Mouse (Mus musculus) spleen, embryonic (tissue): ENCODE measurements around the gene Gmds.

ENCODE experiments used
- CTCF ChIA-PET: fragments of 350-600 bp; sonication (Branson Sonifier 250); formaldehyde crosslinking; loops from one replicate; lab custom pipeline; 2022; lab: Charles Lee

The Gmds gene

GRCm38 (mm10) chr13:32161567-32161966 lies 177.0 kb downstream of the Gmds start:
- CTCF ChIA-PET: no interaction called here

GRCm38 (mm10) chr13:32158240-32158639 lies 180.3 kb downstream of the Gmds start:
- CTCF ChIA-PET: no interaction called here

DNA sequence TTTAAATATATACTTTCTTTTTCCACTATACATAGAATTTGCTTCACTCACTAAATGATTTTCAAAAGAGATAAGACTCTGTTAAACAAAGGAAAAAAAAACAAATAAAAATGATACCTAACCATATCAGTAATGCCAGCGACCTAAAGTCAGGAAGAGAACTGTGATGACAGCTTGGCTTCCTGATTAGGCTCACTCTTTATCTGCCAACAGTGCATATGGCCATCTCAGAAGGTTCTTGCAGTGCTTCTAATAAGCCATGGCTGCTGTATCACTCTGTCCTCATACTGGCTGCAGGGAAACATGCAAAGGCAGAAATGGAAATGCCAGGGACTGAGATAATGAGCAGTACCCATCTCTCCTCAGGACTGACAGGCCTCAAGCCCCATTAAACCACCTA lies 192.6 kb downstream of the Gmds start:
- CTCF ChIA-PET: no interaction called here

DNA sequence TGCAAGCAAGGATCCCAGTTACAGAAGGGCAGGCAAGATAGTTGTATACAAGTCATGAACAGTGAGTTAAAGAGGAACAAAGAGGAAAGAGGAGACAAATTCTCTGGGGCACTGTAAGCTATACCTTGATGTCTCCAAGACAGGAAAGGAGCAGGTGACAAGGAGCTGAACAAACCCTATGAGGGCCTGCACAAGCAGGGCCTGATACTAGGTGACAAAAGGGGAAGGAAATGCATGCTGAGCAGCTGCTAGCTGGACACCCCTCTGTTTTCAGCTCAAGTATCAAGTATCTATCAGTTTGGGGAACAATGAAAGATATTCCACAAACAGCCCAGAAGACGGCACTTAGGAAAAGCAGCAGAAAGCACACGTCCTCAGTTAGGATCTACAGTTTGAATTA lies 193.4 kb downstream of the Gmds start:
- CTCF ChIA-PET: no interaction called here

GRCm38 (mm10) chr13:32143651-32144050 lies 194.9 kb downstream of the Gmds start:
- CTCF ChIA-PET: no interaction called here

GRCm38 (mm10) chr13:32134663-32135273 lies 203.8 kb downstream of the Gmds start:
- CTCF ChIA-PET: no interaction called here

GRCm38 (mm10) chr13:32129970-32130369 lies 208.6 kb downstream of the Gmds start:
- CTCF ChIA-PET: no interaction called here

DNA sequence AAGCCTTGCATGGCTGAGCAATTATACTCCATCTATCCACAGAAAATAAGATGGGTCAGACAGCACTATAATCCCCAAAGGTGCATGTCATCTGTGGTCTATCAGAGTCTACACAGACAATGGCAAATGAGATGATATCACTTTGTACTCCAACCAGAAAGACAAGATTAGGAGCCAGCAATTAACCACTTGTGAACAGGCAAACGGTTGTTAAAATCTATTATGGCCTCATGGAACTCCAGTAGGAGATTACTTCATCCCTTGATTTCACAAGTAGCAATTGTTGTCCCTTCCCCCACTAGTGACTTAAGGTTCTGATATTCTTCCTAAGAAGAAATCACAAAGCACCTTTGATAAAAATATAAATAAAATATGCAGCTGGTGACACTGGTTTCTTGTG lies 220.2 kb downstream of the Gmds start:
- CTCF ChIA-PET: no interaction called here

- CTCF ChIA-PET: no interaction called here
Observed at GRCm38 (mm10) chr13:32115468-32115867, 223.1 kb downstream of the Gmds start.

- CTCF ChIA-PET: no interaction called here
Observed at GRCm38 (mm10) chr13:32113875-32114274, 224.7 kb downstream of the Gmds start.

DNA sequence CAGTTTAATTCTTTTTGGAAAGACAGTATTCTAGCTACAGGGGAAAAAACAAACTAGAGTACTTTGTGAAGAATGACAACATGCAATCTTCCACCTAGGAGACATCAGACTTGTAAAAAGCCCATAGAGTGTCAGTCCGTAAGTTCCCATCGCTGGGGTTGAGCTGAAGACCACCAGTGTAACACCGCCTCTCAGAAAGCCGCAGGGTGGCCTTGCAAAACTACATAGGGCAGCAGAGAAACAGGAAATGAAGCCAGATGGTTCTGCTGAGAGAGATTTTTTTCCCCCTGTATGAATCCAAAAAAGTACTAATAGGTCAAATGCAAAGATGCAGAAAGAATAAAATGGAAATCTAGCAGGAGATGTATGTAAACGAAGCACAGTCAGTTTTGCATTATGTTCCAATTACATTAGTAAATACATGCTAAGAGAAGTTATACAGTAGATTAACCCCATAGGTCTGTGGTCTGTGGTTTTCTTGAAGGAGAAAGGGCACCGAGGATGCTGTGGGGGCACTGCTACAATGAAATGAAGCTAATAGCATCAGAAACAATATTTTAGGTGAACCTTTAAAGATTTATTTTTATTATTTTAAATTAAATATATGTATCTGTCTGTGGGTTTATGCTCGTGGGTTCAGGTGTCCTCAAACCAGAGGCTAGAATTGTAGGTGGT lies 250.1 kb downstream of the Gmds start:
- CTCF ChIA-PET: no interaction called here

- CTCF ChIA-PET: no interaction called here
Observed at GRCm38 (mm10) chr13:32080520-32081249, 257.9 kb downstream of the Gmds start.

DNA sequence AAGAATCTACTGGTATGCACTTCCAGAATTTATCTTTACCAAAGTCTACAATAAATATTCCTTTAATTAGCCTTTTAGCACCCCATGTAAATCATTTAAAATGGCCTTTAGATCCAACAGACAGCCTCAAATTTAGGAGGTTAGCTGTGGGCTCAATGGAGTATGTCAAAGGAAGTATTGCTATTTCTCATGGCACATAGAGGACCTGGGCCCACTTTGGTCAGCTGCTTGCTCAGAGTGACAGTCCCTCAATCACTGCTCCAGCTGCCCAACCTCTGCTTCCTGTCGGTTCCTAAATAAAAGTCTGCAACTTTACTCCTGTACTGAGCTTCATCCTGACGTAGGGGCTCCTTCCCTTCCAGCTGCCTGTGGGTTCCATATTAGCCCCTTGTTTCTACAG lies 264.9 kb downstream of the Gmds start:
- CTCF ChIA-PET: no interaction called here

DNA sequence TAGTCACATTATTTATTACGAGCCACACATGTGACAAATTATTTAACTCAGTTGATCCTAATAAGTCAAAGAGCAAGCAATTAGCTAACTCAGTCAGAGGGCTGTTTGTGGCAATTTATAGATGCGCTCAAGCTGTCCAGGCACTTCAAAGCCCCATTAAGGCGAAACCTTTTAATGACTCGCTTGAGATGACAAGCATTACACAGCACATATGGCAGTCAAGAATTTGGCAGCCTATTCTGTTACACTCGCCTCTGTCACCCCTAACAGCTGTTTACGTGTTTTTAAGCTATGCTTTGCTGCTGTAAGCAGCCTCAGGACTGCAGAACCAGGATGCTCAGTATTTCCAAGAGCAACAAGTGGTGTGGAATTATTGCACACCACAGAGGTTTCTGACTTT lies 283.2 kb downstream of the Gmds start:
- CTCF ChIA-PET: no interaction called here

DNA sequence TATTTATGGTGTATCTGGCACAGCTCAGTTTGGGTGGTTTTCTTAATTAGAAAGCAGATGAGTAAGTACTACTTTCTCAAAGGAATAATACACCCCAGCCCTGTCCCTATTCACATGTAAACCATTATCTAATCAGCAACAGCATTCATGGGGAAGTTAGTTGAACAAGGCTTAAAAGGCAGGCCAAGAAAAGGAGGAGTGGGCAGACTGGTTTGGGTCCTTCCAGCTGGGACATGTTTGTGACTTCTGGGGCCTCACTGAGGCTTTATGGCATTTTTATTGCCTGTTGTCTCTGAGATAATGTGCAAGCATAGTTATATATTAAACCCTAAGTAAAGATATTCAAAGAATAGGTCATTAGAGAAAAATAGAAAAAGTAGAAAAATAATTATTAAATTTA lies 285.0 kb downstream of the Gmds start:
- CTCF ChIA-PET: no interaction called here

DNA sequence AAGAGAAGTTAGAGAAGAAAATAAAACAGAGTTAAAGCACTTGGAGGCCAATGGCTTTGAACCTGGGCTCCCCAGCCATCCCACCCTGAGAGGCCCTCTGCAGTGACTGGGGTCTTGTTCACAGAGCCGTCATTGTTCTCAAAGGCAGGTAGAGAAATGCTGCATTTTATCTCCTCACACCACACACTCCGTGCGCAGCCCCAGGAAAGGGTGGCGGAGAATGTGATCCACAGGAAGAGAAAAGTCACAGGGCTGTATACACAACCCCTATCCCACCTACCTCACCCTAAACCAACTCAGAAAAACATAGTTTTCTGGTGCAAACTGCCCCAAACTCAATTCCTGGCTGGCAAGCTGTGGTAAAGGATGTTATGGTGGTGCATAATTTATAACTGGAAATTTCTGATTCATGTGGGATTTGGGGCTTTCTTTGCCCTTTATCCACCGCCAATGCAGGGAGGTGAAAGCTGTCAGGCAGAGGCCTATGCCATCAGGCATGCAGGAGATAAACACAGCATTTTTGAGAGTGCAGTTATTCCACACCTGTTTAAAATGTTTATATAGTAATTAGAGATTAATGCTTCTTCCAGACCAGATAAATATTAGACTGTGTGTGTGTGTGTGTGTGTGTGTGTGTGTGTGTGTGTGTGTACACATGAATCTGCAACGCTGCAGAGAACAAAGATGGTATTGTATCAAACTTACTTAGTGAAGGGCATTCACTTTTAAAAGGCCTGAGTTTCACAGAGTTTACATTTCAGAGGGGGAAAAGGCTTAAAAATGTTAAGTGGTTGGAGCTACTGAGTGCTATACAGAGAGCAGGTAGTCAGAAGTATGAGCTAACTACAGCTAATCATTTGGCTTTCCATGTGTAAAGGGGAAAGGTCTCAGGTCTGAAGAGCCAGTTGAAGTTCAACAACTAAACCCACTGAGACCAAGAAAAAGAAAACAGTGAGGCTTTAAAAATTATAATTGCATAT lies 290.3 kb downstream of the Gmds start:
- CTCF ChIA-PET: no interaction called here

- CTCF ChIA-PET: no interaction called here
Observed at GRCm38 (mm10) chr13:32046961-32047360, 291.6 kb downstream of the Gmds start.

DNA sequence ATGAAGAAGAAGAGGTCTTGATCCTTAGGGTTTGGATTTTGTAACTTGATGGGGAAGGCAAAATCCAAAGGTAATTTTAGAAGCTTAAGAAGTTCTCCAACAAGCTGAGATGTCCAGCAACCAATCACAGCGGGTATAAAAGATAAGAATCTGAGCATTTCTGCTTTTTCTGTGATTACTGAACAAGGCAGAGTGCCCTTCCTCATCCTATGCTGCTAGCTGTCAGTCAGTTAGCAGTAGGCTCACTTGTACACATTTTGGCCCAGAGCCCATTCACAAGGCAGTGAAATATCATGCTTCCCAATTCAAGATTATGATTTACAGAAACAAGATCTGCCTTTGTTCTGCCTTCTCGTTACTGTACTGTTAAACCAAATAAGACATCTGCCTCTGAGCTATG lies 295.8 kb downstream of the Gmds start:
- CTCF ChIA-PET: no interaction called here

- CTCF ChIA-PET: no interaction called here
Observed at GRCm38 (mm10) chr13:32040822-32041221, 297.7 kb downstream of the Gmds start.

DNA sequence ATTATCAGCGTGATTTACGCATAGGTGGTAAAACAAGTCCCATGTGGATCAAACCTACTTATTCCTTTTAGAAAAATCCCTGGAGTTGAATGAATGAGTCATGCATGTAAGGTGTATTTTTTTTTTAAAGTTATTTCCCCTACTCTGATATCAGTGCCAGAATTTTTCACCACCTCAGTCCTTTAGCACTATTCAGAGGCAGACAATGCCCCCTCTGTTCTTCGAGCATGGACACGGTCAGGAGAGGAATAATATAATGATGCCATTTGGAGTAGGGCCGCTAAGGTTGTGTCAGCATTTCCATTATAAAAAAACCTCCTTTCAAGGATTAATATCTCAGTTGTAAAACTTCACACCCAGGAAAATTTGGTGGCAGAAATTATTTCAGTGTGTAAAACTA lies 301.6 kb downstream of the Gmds start:
- CTCF ChIA-PET: no interaction called here

DNA sequence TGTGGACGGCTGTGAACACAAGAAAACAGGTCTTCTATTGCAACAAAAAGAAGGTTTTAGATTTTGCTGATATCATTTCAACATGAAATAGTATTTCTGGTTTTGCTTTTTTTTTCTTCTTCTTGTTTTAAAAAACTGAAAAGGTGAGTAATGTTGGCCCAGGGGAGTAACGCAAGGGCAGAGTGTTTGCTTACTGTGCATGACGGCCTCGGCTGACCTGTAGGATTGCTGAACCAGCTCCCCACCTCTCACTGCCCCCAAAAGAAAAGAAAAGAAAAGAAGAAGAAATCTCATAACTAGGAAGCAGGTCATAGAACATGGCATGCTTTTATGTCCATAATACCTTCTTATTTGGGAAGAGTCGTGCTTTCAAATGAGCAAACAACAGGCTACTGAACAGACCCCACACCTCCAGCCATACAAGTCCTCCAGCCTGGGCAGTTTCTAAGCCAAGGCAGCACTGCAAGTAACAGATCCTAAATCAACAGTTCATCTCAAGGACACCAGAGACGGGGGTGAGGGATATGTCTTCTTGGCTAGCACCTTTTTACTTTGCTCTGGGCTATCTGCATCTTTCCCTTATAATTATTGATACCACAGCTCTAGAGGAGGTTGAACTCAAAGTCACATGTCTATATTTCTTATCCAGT lies 303.6 kb downstream of the Gmds start:
- CTCF ChIA-PET: no interaction called here
